Mouse (Mus musculus) CH12.LX (cell line): ENCODE data around the gene Pilra. TPM values are rescaled to one million over a fixed set of nuclear protein-coding genes. Genes with fewer than 3 reads are reported as not detected.

Experiments
- DNase-seq: peaks from one replicate; pipeline ENCODE4 v3.0.0-alpha.2; 2013; ENCODE audit errors: extremely low read depth
- H3K27ac ChIP-seq: 2 replicates; pipeline ENCODE4 v1.5.1; 2012; ENCODE audit warnings: low read depth, mild to moderate bottlenecking, control low read depth, moderate library complexity; ENCODE audit not compliant: insufficient read depth
- H3K27me3 ChIP-seq: replicated peaks from 2 replicates; pipeline ENCODE3; 2012; ENCODE audit warnings: inconsistent platforms
- H3K36me3 ChIP-seq, 2 experiments: replicated peaks in 1 of 2; 2 replicates each; pipeline versions ENCODE3 to v1.6.1; 2012; ENCODE audit warnings: inconsistent platforms in 1 of 2, low read length in 1 of 2, mild to moderate bottlenecking in 1 of 2, mixed read lengths in 1 of 2, moderate library complexity in 1 of 2; ENCODE audit not compliant: control insufficient read depth in 1 of 2, insufficient read depth in 1 of 2
- H3K4me1 ChIP-seq, 2 experiments: 2 replicates each; pipeline ENCODE4 v1.6.1; 2012; ENCODE audit warnings: inconsistent platforms in 1 of 2, moderate library complexity in 1 of 2; ENCODE audit not compliant: insufficient read depth in 2 of 2, control insufficient read depth in 1 of 2
- H3K4me2 ChIP-seq: 2 replicates; pipeline ENCODE4 v1.6.1; 2012; ENCODE audit warnings: low read depth, mild to moderate bottlenecking, control low read depth; ENCODE audit not compliant: poor library complexity, insufficient read depth, severe bottlenecking
- H3K4me3 ChIP-seq, 3 experiments: fragments of 150-350 bp in 1 of 3; sonication (generic) in 1 of 3; replicated peaks in 1 of 3; 2 replicates each; pipeline versions ENCODE3 to v1.5.1; 2011 to 2012; ENCODE audit warnings: low read depth in 2 of 3, low read length in 2 of 3, mild to moderate bottlenecking in 2 of 3, moderate library complexity in 2 of 3, control low read depth in 1 of 3, improper control_type of control experiment in 1 of 3, inconsistent platforms in 1 of 3, mixed read lengths in 1 of 3; ENCODE audit not compliant: poor library complexity in 1 of 3
- H3K79me2 ChIP-seq: replicated peaks from 2 replicates; pipeline ENCODE4 v1.6.1; 2012; ENCODE audit warnings: mild to moderate bottlenecking, moderate library complexity; ENCODE audit not compliant: control insufficient read depth, poor library complexity, insufficient read depth, severe bottlenecking; ENCODE audit errors: extremely low read depth
- H3K9ac ChIP-seq: 2 replicates; pipeline ENCODE4 v1.6.1; 2012; ENCODE audit warnings: low read depth, mild to moderate bottlenecking, control low read depth, moderate library complexity; ENCODE audit not compliant: insufficient read depth
- H3K9me3 ChIP-seq: replicated peaks from 2 replicates; pipeline ENCODE3; 2012; ENCODE audit warnings: low read length, inconsistent platforms, mixed read lengths
- CHD1 ChIP-seq: IDR thresholded peaks from 2 replicates; pipeline ENCODE4 v1.6.1; 2012; ENCODE audit warnings: low read depth, low read length, improper control_type of control experiment, inconsistent platforms
- CHD2 ChIP-seq: IDR thresholded peaks from 2 replicates; pipeline ENCODE4 v1.6.1; 2011; ENCODE audit warnings: low read length, improper control_type of control experiment
- CTCF ChIP-seq, 2 experiments: IDR thresholded peaks in 1 of 2; conservative IDR thresholded peaks in 1 of 2; 2 replicates each; pipeline ENCODE4 v1.5.1; 2011 to 2012; ENCODE audit warnings: low read depth in 2 of 2, low read length in 2 of 2, improper control_type of control experiment in 1 of 2, inconsistent platforms in 1 of 2, mild to moderate bottlenecking in 1 of 2, moderate library complexity in 1 of 2
- ELF1 ChIP-seq: IDR thresholded peaks from 2 replicates; pipeline ENCODE4 v1.6.1; 2014; ENCODE audit warnings: low read depth, mild to moderate bottlenecking, inconsistent platforms, low read length, improper control_type of control experiment
- EP300 ChIP-seq: IDR thresholded peaks from 2 replicates; pipeline ENCODE4 v1.6.1; 2011; ENCODE audit warnings: low read length, improper control_type of control experiment
- HCFC1 ChIP-seq: IDR thresholded peaks from 2 replicates; pipeline ENCODE4 v1.6.1; 2012; ENCODE audit warnings: low read depth, mild to moderate bottlenecking, inconsistent platforms, low read length, improper control_type of control experiment
- IRF4 ChIP-seq: IDR thresholded peaks from 2 replicates; pipeline ENCODE4 v1.6.1; 2014; ENCODE audit warnings: low read depth, mild to moderate bottlenecking, inconsistent platforms, low read length, improper control_type of control experiment
- JUND ChIP-seq: conservative IDR thresholded peaks from 2 replicates; pipeline ENCODE4 v1.6.1; 2011; ENCODE audit warnings: low read depth, low read length, improper control_type of control experiment
- KAT2A ChIP-seq: IDR thresholded peaks from 2 replicates; pipeline ENCODE4 v1.6.1; 2012; ENCODE audit warnings: low read length, improper control_type of control experiment, inconsistent platforms; ENCODE audit not compliant: insufficient replicate concordance
- MAFK ChIP-seq: IDR thresholded peaks from 2 replicates; pipeline ENCODE4 v1.6.1; 2011; ENCODE audit warnings: low read length, improper control_type of control experiment; ENCODE audit not compliant: insufficient replicate concordance
- MAZ ChIP-seq: IDR thresholded peaks from 2 replicates; pipeline ENCODE4 v1.6.1; 2012; ENCODE audit warnings: low read depth, mild to moderate bottlenecking, inconsistent platforms, low read length, improper control_type of control experiment, moderate library complexity
- MEF2A ChIP-seq: IDR thresholded peaks from 2 replicates; pipeline ENCODE4 v1.6.1; 2014; ENCODE audit warnings: low read depth, mild to moderate bottlenecking, inconsistent platforms, low read length, improper control_type of control experiment, borderline replicate concordance
- MYC ChIP-seq: IDR thresholded peaks from 2 replicates; pipeline ENCODE4 v1.6.1; 2011; ENCODE audit warnings: low read depth, mild to moderate bottlenecking, improper control_type of control experiment, low read length
- NRF1 ChIP-seq: IDR thresholded peaks from 2 replicates; pipeline ENCODE4 v1.6.1; 2014; ENCODE audit warnings: low read depth, mild to moderate bottlenecking, inconsistent platforms, low read length, improper control_type of control experiment, moderate library complexity
- POLR2A ChIP-seq: IDR thresholded peaks from 2 replicates; pipeline ENCODE4 v1.6.1; 2011; ENCODE audit warnings: low read depth, mild to moderate bottlenecking, improper control_type of control experiment, low read length
- POLR2AphosphoS2 ChIP-seq: IDR thresholded peaks from 2 replicates; pipeline ENCODE4 v1.6.1; 2011; ENCODE audit warnings: low read depth, low read length, improper control_type of control experiment
- RAD21 ChIP-seq: IDR thresholded peaks from 2 replicates; pipeline ENCODE4 v1.6.1; 2011; ENCODE audit warnings: low read depth, mild to moderate bottlenecking, low read length, improper control_type of control experiment, moderate library complexity
- RCOR1 ChIP-seq: conservative IDR thresholded peaks from 2 replicates; pipeline ENCODE4 v1.6.1; 2012; ENCODE audit warnings: low read depth, mild to moderate bottlenecking, inconsistent platforms, low read length, improper control_type of control experiment
- SIN3A ChIP-seq: IDR thresholded peaks from 2 replicates; pipeline ENCODE4 v1.6.1; 2012; ENCODE audit warnings: low read length, improper control_type of control experiment, inconsistent platforms
- TCF12 ChIP-seq: IDR thresholded peaks from 2 replicates; pipeline ENCODE4 v1.6.1; 2014; ENCODE audit warnings: low read depth, mild to moderate bottlenecking, inconsistent platforms, low read length, improper control_type of control experiment
- UBTF ChIP-seq: IDR thresholded peaks from 2 replicates; pipeline ENCODE4 v1.6.1; 2012; ENCODE audit warnings: low read depth, mild to moderate bottlenecking, inconsistent platforms, low read length, improper control_type of control experiment, moderate library complexity
- ZMIZ1 ChIP-seq: IDR thresholded peaks from 2 replicates; pipeline ENCODE4 v1.6.1; 2012; ENCODE audit warnings: low read depth, mild to moderate bottlenecking, inconsistent platforms, low read length, improper control_type of control experiment
- ZNF384 ChIP-seq: IDR thresholded peaks from 2 replicates; pipeline ENCODE4 v1.6.1; 2012; ENCODE audit warnings: low read depth, low read length, improper control_type of control experiment, inconsistent platforms
- dilution Hi-C: fragments of 300-500 bp; cut with MboI; formaldehyde crosslinking; loops from 2 replicates; pipeline ENCODE4 v1.14.3; 2020; ENCODE audit warnings: low sequenced_read_pairs; ENCODE audit not compliant: extremely low pct_unique_long_range_greater_than_20kb, extremely low pct_ligation_motif_present
- in situ Hi-C: fragments of 300-500 bp; cut with MboI; formaldehyde crosslinking; loops from 3 replicates; pipeline ENCODE4 v1.14.3; 2019; ENCODE audit warnings: low sequenced_read_pairs, low pct_ligation_motif_present, low pct_unique_long_range_greater_than_20kb, mixed read lengths
- polyA plus RNA-seq: library from polyadenylated mRNA; unstranded; fragments of >175 nt; gene quantifications from 2 replicates; pipeline ENCODE4 v1.2.1, GENCODE M21; 2012; ENCODE audit warnings: low read depth; ENCODE audit not compliant: insufficient read length
- total RNA-seq, 2 experiments: library from RNA; depleted of rRNA; stranded (reverse); fragments of 300-350 nt in 1 of 2; fragments of >200 nt in 1 of 2; gene quantifications; 2 replicates each; pipeline ENCODE4 v1.2.3; 2012 to 2014

The Pilra gene
- total and polyA plus RNA-seq, 3 experiments: 0.08 to 0.66 TPM; not detected in 1

DNA sequence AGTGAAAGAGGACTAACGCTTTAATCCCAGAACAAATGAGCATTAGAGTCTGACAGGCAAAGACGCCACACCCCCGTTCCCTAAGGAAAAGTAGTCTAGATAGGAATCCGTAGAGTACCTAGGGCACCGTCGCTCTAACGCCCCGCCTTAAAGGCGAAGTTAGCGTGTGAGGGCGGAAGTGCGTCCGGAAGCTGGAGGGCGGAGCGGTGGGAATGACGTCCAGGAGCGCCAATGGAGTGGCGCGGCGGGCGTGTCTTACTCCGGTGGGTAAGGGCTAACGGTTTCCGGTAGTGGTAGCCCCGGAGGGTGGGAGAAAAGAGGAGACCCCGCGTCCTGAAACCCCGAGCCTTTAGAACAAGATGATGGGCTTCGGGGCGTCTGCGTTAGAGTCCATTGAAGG is 57.4 kb downstream of the Pilra start, which contains the start of gene Ppp1r35:
Gene Ppp1r35, plus strand, starts transcription at position 215 of the 400 bp plus-strand sequence.
- peak within 1 kb of the TSS; percentile 36 for H3K27ac ChIP-seq
- H3K4me2 ChIP-seq: peak within 1 kb of the TSS; percentile 62
- H3K36me3 ChIP-seq: peaks cover 26 to 39% of the 10 kb centered on the region in 2 experiments
- dilution Hi-C loops: no loop called here
- peaks cover 17% of the 10 kb centered on the region for H3K79me2 ChIP-seq
- DNase-seq: peak; percentile 93
- in situ Hi-C loops: no loop called here
- TF ChIP-seq POLR2A: peak; percentile 73
- TF ChIP-seq MAFK: no peak
- peak; percentile 87 for TF ChIP-seq ZMIZ1
- TF ChIP-seq HCFC1: peak; percentile 92
- TF ChIP-seq ELF1: peak; percentile 99
- TF ChIP-seq TCF12: peak; percentile 76
- TF ChIP-seq MAZ: peak; percentile 50; the same call in 1 of the 2 replicates
- no peak for TF ChIP-seq UBTF
- TF ChIP-seq NRF1: 0 out of 2 replicates have a peak, but pooled peaks have one; percentile 37
- TF ChIP-seq POLR2AphosphoS2: peak; percentile 68
- peak; percentile 92 for TF ChIP-seq CHD2
- TF ChIP-seq EP300: no peak
- TF ChIP-seq JUND: no peak
- TF ChIP-seq IRF4: peak; percentile 27; the same call in 1 of the 2 replicates
- TF ChIP-seq MEF2A: 0 out of 2 replicates have a peak, but pooled peaks have one; percentile 25
- TF ChIP-seq SIN3A: peak; percentile 86
- TF ChIP-seq KAT2A: peak; percentile 87; the same call in 1 of the 2 replicates
- H3K4me3 ChIP-seq: peak within 1 kb of the TSS; percentile 77 to 83 (median 81)
- peak within 1 kb of the TSS; percentile 89 for H3K9ac ChIP-seq
- peaks cover 7 to 60% of the 10 kb centered on the region in 2 experiments for H3K4me1 ChIP-seq
- no peaks in the 10 kb centered on the region for H3K27me3 ChIP-seq
- no peaks in the 10 kb centered on the region for H3K9me3 ChIP-seq

DNA sequence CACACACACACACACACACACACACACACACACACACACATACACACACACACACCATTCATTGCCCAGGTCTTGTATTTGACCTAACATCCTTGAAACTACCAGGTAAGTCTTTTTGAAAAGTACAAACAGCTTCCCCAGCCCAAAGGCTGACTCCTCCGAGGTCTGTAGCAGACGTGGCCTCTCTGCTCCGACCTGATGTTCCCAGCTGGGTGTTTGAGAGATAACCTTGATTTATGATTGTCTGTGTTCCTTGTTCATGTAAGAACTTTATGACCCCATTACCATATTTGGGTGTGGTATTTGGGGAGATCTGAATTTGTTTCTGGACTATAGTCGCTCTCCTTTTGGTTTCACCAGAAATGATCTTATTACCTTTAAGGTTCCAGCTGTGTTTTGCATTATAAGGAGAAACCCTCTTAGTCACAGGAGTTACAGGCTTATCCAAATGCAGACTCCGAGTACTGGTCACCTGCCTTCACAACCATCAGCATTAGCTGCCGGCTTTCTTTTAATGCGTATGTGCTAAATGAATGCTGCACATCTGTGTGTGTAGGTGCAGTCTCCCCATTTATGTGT is 58.7 kb downstream of the Pilra start:
- no peak overlapping the region for H3K9ac ChIP-seq
- H3K4me1 ChIP-seq: peaks cover 2 to 47% of the 10 kb centered on the region in 2 experiments; a peak in 2 of 4 replicates
- dilution Hi-C loops: no loop called here
- no peak for TF ChIP-seq RAD21
- TF ChIP-seq TCF12: no peak
- TF ChIP-seq POLR2A: no peak
- TF ChIP-seq RCOR1: no peak
- TF ChIP-seq ZNF384: no peak
- TF ChIP-seq JUND: no peak
- no peak for TF ChIP-seq ELF1
- TF ChIP-seq MYC: no peak
- TF ChIP-seq CTCF (conservative IDR thresholded peaks at IDR 0.05 in 1 of 2, IDR thresholded peaks at IDR 0.05 in 1 of 2; ENCODE audit: low read depth in 2 of 2, low read length in 2 of 2): no peak
- TF ChIP-seq CHD1: no peak
- TF ChIP-seq, all 38 proteins: peak for 0
- H3K36me3 ChIP-seq: peaks cover 17 to 26% of the 10 kb centered on the region in 2 experiments
- H3K27me3 ChIP-seq: no peaks in the 10 kb centered on the region
- H3K27ac ChIP-seq: no peak overlapping the region
- DNase-seq: no peak
- H3K79me2 ChIP-seq: peaks cover 8% of the 10 kb centered on the region
- H3K9me3 ChIP-seq: no peaks in the 10 kb centered on the region
- in situ Hi-C loops: no loop called here
- H3K4me3 ChIP-seq: no peak overlapping the region
- no peak overlapping the region for H3K4me2 ChIP-seq
